Mouse (Mus musculus) ES-Bruce4 (cell line): ENCODE results near the gene Dynll2.

Source experiments
- CTCF ChIP-seq: IDR thresholded peaks from one replicate; pipeline ENCODE4 v1.8.1; 2011; ENCODE audit warnings: low read depth, low read length
- POLR2A ChIP-seq: IDR thresholded peaks from one replicate; pipeline ENCODE4 v1.8.1; 2011; ENCODE audit warnings: low read length; ENCODE audit not compliant: insufficient read depth

DNA sequence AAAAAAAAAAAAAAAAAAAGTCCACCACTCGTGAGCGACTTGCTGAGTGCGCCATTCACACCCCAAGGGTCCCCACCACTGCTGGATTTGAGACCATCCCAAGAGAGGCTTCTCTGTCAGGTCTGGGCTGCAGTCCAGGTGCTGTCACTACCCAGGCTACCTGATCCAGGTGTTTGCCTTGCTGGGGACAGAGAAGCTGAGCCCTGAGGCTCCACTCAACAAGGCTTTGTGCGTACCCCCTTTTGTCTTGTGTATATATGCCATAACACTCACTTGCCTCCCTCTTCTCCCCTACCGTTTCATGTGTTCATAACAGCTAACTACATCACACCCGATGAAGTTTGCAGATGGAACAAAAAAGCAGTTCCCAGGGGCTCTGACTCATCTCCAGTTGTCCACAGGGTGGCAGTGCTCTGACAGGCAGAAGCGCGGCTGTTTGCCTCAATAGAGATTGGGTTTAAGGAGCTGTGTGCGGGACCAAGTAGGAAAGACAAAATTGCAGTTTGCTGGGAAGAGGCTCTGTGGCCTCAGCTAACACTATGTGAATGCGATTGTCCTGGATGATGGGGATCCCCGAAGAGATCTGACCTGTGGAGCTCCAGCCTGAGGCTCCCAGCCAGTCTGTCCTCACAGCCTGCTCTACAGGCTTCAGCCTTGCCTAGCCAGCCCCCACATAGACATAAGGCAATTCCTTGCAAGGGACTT is 12.7 kb downstream of the Dynll2 start:
- TF ChIP-seq POLR2A (no peak), CTCF (peak; percentile 88)
